Mouse (Mus musculus): Measurements from ENCODE around the gene Syce1l. TPM values are rescaled to one million over a fixed set of nuclear protein-coding genes. Genes with fewer than 3 reads are reported as not detected.

Gene Syce1l
- polyA plus RNA-seq, 1 experiment = not detected

- no peaks in the 10 kb centered on the region for H3K27me3 ChIP-seq (ENCODE audit: control insufficient read depth, insufficient read depth, insufficient read length)
- H3K4me3 ChIP-seq (ENCODE audit: insufficient read depth, poor library complexity, severe bottlenecking) = no peak overlapping the region
- no peak overlapping the region for H3ac ChIP-seq (ENCODE audit: control insufficient read depth, insufficient read length, low read depth)
- no peak for TF ChIP-seq CEBPB (IDR thresholded peaks at IDR 0.05; ENCODE audit: low read depth)
- no peak for TF ChIP-seq MYOD1 (IDR thresholded peaks at IDR 0.05; ENCODE audit: control insufficient read depth, insufficient read length, low read depth)
- no peak for TF ChIP-seq MYOG (IDR thresholded peaks at IDR 0.05; ENCODE audit: control insufficient read depth, extremely low read depth, insufficient read length)
- no peak for TF ChIP-seq USF1 (IDR thresholded peaks at IDR 0.05; ENCODE audit: low read depth)
- no peak for TF ChIP-seq MAX (IDR thresholded peaks at IDR 0.05)
- TF ChIP-seq CTCF (IDR thresholded peaks at IDR 0.05; ENCODE audit: control insufficient read depth, insufficient read depth, insufficient read length) = no peak
- no peak for TF ChIP-seq FOSL1 (IDR thresholded peaks at IDR 0.05; ENCODE audit: insufficient read depth, low read length, poor library complexity, severe bottlenecking)
- no peaks in the 10 kb centered on the region for H3K79me3 ChIP-seq (ENCODE audit: low read depth)
- H3K79me2 ChIP-seq (ENCODE audit: control insufficient read depth, insufficient read depth) = no peaks in the 10 kb centered on the region
- H3K36me3 ChIP-seq (ENCODE audit: control insufficient read depth, insufficient read depth) = no peaks in the 10 kb centered on the region
Measured at GRCm38 (mm10) chr8:113691622-113692343, 48.8 kb downstream of the Syce1l start.

- no peaks in the 10 kb centered on the region for H3K79me3 ChIP-seq (ENCODE audit: low read depth)
- H3K36me3 ChIP-seq (ENCODE audit: control insufficient read depth, insufficient read depth) = no peaks in the 10 kb centered on the region
- no peaks in the 10 kb centered on the region for H3K27me3 ChIP-seq (ENCODE audit: control insufficient read depth, insufficient read depth, insufficient read length)
- H3K4me3 ChIP-seq (ENCODE audit: insufficient read depth, poor library complexity, severe bottlenecking) = no peak overlapping the region
- no peak for TF ChIP-seq USF1 (IDR thresholded peaks at IDR 0.05; ENCODE audit: low read depth)
- no peak for TF ChIP-seq FOSL1 (IDR thresholded peaks at IDR 0.05; ENCODE audit: insufficient read depth, low read length, poor library complexity, severe bottlenecking)
- no peak for TF ChIP-seq MYOG (IDR thresholded peaks at IDR 0.05; ENCODE audit: control insufficient read depth, extremely low read depth, insufficient read length)
- no peak for TF ChIP-seq CEBPB (IDR thresholded peaks at IDR 0.05; ENCODE audit: low read depth)
- no peak for TF ChIP-seq CTCF (IDR thresholded peaks at IDR 0.05; ENCODE audit: control insufficient read depth, insufficient read depth, insufficient read length)
- TF ChIP-seq MYOD1 (IDR thresholded peaks at IDR 0.05; ENCODE audit: control insufficient read depth, insufficient read length, low read depth) = no peak
- no peak for TF ChIP-seq MAX (IDR thresholded peaks at IDR 0.05)
- no peaks in the 10 kb centered on the region for H3K79me2 ChIP-seq (ENCODE audit: control insufficient read depth, insufficient read depth)
- no peak overlapping the region for H3ac ChIP-seq (ENCODE audit: control insufficient read depth, insufficient read length, low read depth)
Measured at GRCm38 (mm10) chr8:113704968-113705367, 62.0 kb downstream of the Syce1l start.

Other genes starting within 250 kb of the Syce1l start
- 5.2 TPM for gene Mon1b, start 7.6 kb upstream of the Syce1l start, polyA plus RNA-seq (2012; fragmentation: generic; extraction: Trizol)
- gene Adamts18, start 205.5 kb downstream of the Syce1l start, polyA plus RNA-seq (2012; fragmentation: generic; extraction: Trizol) = not detected

Measured in C2C12 (cell line).